8 mouse cellular contexts compared by ENCODE assay signal in the genomic region with DNA sequence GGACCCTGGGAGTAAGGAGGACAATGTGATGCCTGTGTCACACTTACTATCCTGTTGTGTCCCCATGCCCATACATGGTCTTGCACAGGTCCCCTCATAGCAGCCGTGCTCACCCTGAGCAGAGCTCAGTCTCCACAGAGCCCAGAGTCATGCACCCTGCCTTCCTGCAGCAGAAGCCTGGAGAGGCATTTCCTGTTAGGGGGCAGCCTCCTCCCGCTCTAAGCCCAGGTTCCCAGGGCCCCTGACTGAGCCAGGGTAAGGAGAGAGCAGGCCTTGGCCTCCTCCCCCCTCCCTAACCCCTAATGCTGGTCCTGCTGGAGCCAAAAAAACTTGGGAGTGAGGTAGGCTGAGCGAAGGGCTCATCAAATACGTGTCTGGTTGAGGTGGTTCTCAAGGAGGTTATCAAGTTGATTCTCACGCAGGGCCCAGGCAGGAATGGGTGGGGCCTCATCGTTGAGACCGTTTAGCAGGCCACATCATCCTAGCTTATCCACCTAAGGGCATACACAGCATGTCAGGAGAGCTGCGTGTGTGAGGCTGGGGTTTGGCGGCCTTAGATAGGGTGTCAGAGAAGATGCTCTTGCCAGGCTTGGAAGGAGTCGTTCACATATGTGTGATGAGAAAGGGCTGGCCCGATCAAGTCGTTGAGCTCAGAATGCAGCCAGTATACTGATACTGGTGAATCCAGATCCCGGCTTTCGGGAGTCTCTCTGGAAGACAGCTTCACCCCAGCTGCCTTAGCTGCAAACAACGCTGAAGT. TPM values are rescaled to one million over a fixed set of nuclear protein-coding genes. Genes with fewer than 3 reads are reported as not detected.
DNase-seq lines count a peak whose midpoint lies in the region; ATAC-seq and TF ChIP-seq lines count a peak whose summit lies in the region.

No protein-coding gene starts in this region.

- H3K27ac ChIP-seq in forebrain, embryonic 16.5 days (ENCODE audit: low read length), result 0 out of 2 replicates have a peak overlapping the region, but pooled peaks have one; percentile 8
- peak overlapping the region; percentile 46; the same call in 1 of the 2 replicates for H3K27ac ChIP-seq in liver, adult 2 months (replicated peaks; ENCODE audit: insufficient read depth, low read depth, low read length)
- peak overlapping the region; percentile 93 for H3K27ac ChIP-seq in stomach, postnatal 0 days (replicated peaks)

- intact Hi-C loops in gastrocnemius, postnatal 14 days (cut with DNase I; ENCODE audit: low total_unique reads), result no loop called here

- ATAC-seq in forebrain, embryonic 16.5 days, result no peak
- ATAC-seq in stomach, postnatal 0 days (ENCODE audit: low FRiP score, low TSS enrichment), result peak; percentile 3; the same call in 1 of the 2 replicates

- H3K4me3 ChIP-seq in forebrain, embryonic 16.5 days (replicated peaks; ENCODE audit: low read length), result peak overlapping the region; percentile 45
- no peak overlapping the region for H3K4me3 ChIP-seq in liver, adult 2 months (ENCODE audit: insufficient read depth, low read depth, low read length)
- peak overlapping the region; percentile 60 for H3K4me3 ChIP-seq in stomach, postnatal 0 days (ENCODE audit: low read depth, low read length)

- DNase-seq in 3T3-L1 (ENCODE audit: low read depth, low spot score) (peak; percentile 81), MEL-GATA-1-ER (ENCODE audit: extremely low read depth, low read depth) (peak; percentile 66)
- no peak for DNase-seq in liver, adult 2 months (ENCODE audit: extremely low read depth, low read depth, low spot score)
- DNase-seq in stomach, postnatal 0 days (ENCODE audit: low spot score), result no peak
- no peak for DNase-seq in frontal cortex, postnatal 36 days (ENCODE audit: low spot score in 2 of 2)
- DNase-seq in gastrocnemius, postnatal 14 days, result no peak
- no peak for DNase-seq in right cerebral cortex, postnatal 10 days (ENCODE audit: low spot score in 2 of 2)

- TF ChIP-seq EP300 in stomach, postnatal 0 days (optimal IDR thresholded peaks at IDR 0.05), result no peak

- peak overlapping the region; percentile 52 for H3K9ac ChIP-seq in forebrain, embryonic 16.5 days (replicated peaks; ENCODE audit: low read depth, low read length)
- H3K9ac ChIP-seq in liver, adult 2 months (ENCODE audit: low read depth, low read length), result no peak overlapping the region
- H3K9ac ChIP-seq in stomach, postnatal 0 days (ENCODE audit: low read length), result peak overlapping the region; percentile 41

- no peak for TF ChIP-seq CTCF in liver, adult 2 months (IDR thresholded peaks at IDR 0.05; ENCODE audit: low read depth, low read length)
- TF ChIP-seq CTCF in stomach, postnatal 0 days (IDR thresholded peaks at IDR 0.05; ENCODE audit: low read depth), result no peak

- H3K27me3 ChIP-seq in forebrain, embryonic 16.5 days (replicated peaks; ENCODE audit: control insufficient read depth, insufficient read depth, low read length), result peaks cover 6% of the 10 kb centered on the region; the same call in 1 of the 2 replicates
- H3K27me3 ChIP-seq in liver, adult 2 months (ENCODE audit: control insufficient read depth, insufficient read depth, low read length), result peaks cover 12% of the 10 kb centered on the region
- no peaks in the 10 kb centered on the region; the same call in 1 of the 2 replicates for H3K27me3 ChIP-seq in stomach, postnatal 0 days (ENCODE audit: control insufficient read depth, insufficient read depth, low read length)

- WGBS in forebrain, embryonic 16.5 days, result 10% methylated on average over 15 of the region's 15 CpGs
- 19% methylated on average over 15 of the region's 15 CpGs for WGBS in liver, adult 2 months
- WGBS in stomach, postnatal 0 days, result 4% methylated on average over 15 of the region's 15 CpGs

- no peaks in the 10 kb centered on the region for H3K36me3 ChIP-seq in forebrain, embryonic 16.5 days (ENCODE audit: control insufficient read depth, insufficient read depth)
- H3K36me3 ChIP-seq in liver, adult 2 months (ENCODE audit: control insufficient read depth, insufficient read depth, low read length), result no peaks in the 10 kb centered on the region
- H3K36me3 ChIP-seq in stomach, postnatal 0 days (ENCODE audit: control insufficient read depth, insufficient read depth, low read length), result no peaks in the 10 kb centered on the region

- H3K79me2 ChIP-seq in liver, adult 2 months (ENCODE audit: control insufficient read depth, insufficient read depth, low read length), result no peaks in the 10 kb centered on the region

- peak overlapping the region; percentile 84 for H3K4me2 ChIP-seq in forebrain, embryonic 16.5 days (ENCODE audit: low read length)
- H3K4me2 ChIP-seq in stomach, postnatal 0 days (replicated peaks; ENCODE audit: low read depth), result peak overlapping the region; percentile 73

- H3K4me1 ChIP-seq in forebrain, embryonic 16.5 days (replicated peaks; ENCODE audit: control insufficient read depth, insufficient read depth, low read length), result peaks cover 29% of the 10 kb centered on the region
- peaks cover 5% of the 10 kb centered on the region; the same call in 1 of the 2 replicates for H3K4me1 ChIP-seq in liver, adult 2 months (ENCODE audit: control insufficient read depth, insufficient read depth, low read length)
- H3K4me1 ChIP-seq in stomach, postnatal 0 days (replicated peaks; ENCODE audit: control insufficient read depth, insufficient read depth), result peaks cover 9% of the 10 kb centered on the region; the same call in 1 of the 2 replicates

- TF ChIP-seq POLR2A in liver, adult 2 months (IDR thresholded peaks at IDR 0.05; ENCODE audit: extremely low read depth, insufficient read depth, low read length), result no peak

- no peaks in the 10 kb centered on the region for H3K9me3 ChIP-seq in forebrain, embryonic 16.5 days (ENCODE audit: control insufficient read depth, low read length)
- H3K9me3 ChIP-seq in stomach, postnatal 0 days (ENCODE audit: control insufficient read depth, low read length), result no peaks in the 10 kb centered on the region

RNA-seq across cellular contexts. Expression of gene Cd248, which starts 0.7 kb away (rescaled TPM):
- polyA plus RNA-seq in forebrain, embryonic 16.5 days (2015; fragmentation: Nextera tagmentation; extraction: Ambion mirVana), result 11.9 and 14.3 TPM in 2 replicates
- 0.18 and 0.54 TPM in 2 replicates for total RNA-seq in liver, adult 2 months (2014; rRNA removed)
- 0.57 and 0.98 TPM in 2 replicates for polyA plus RNA-seq in liver, adult 2 months (2012; rRNA removed)
- polyA plus RNA-seq in stomach, postnatal 0 days (2015; fragmentation: Nextera tagmentation; extraction: Ambion mirVana), result 31.6 and 39.5 TPM in 2 replicates
- total RNA-seq in gastrocnemius, postnatal 14 days (2021), result 10 to 100 TPM; 23.8 to 43.2 TPM

RNA-seq across cellular contexts. Expression of gene Rin1, which starts 16.9 kb away (rescaled TPM):
- polyA plus RNA-seq in forebrain, embryonic 16.5 days (2015; fragmentation: Nextera tagmentation; extraction: Ambion mirVana), result 1.3 and 1.9 TPM in 2 replicates
- total RNA-seq in liver, adult 2 months (2014; rRNA removed), result 0.09 and 0.20 TPM in 2 replicates
- polyA plus RNA-seq in liver, adult 2 months (2012; rRNA removed), result 0.40 and 0.78 TPM in 2 replicates
- 2.6 TPM in 2 replicates for polyA plus RNA-seq in stomach, postnatal 0 days (2015; fragmentation: Nextera tagmentation; extraction: Ambion mirVana)
- 1 to 10 TPM in 1 of 2 experiments, under 1 TPM in 1; 0.55 to 1.1 TPM for total RNA-seq in gastrocnemius, postnatal 14 days (2021)

RNA-seq across cellular contexts. Expression of gene Tmem151a, which starts 18.1 kb away (rescaled TPM):
- polyA plus RNA-seq in forebrain, embryonic 16.5 days (2015; fragmentation: Nextera tagmentation; extraction: Ambion mirVana), result 8.0 and 15.8 TPM in 2 replicates
- under 0.01 TPM in 2 replicates for total RNA-seq in liver, adult 2 months (2014; rRNA removed)
- 0.24 and 0.26 TPM in 2 replicates for polyA plus RNA-seq in liver, adult 2 months (2012; rRNA removed)
- 10.4 and 11.4 TPM in 2 replicates for polyA plus RNA-seq in stomach, postnatal 0 days (2015; fragmentation: Nextera tagmentation; extraction: Ambion mirVana)
- total RNA-seq in gastrocnemius, postnatal 14 days (2021), result under 1 TPM; 0.16 to 0.69 TPM

RNA-seq across cellular contexts. Expression of gene Yif1a, which starts 21.1 kb away (rescaled TPM):
- polyA plus RNA-seq in forebrain, embryonic 16.5 days (2015; fragmentation: Nextera tagmentation; extraction: Ambion mirVana), result 54.0 and 56.0 TPM in 2 replicates
- total RNA-seq in liver, adult 2 months (2014; rRNA removed), result 79.3 and 85.7 TPM in 2 replicates
- polyA plus RNA-seq in liver, adult 2 months (2012; rRNA removed), result 188 and 215 TPM in 2 replicates
- 128 and 131 TPM in 2 replicates for polyA plus RNA-seq in stomach, postnatal 0 days (2015; fragmentation: Nextera tagmentation; extraction: Ambion mirVana)
- total RNA-seq in gastrocnemius, postnatal 14 days (2021), result 10 to 100 TPM; 43.8 to 47.3 TPM

RNA-seq across cellular contexts. Expression of gene Brms1, which starts 26.1 kb away (rescaled TPM):
- 50.2 and 51.2 TPM in 2 replicates for polyA plus RNA-seq in forebrain, embryonic 16.5 days (2015; fragmentation: Nextera tagmentation; extraction: Ambion mirVana)
- total RNA-seq in liver, adult 2 months (2014; rRNA removed), result 13.2 and 13.8 TPM in 2 replicates
- polyA plus RNA-seq in liver, adult 2 months (2012; rRNA removed), result 22.6 TPM in 2 replicates
- 42.3 and 45.6 TPM in 2 replicates for polyA plus RNA-seq in stomach, postnatal 0 days (2015; fragmentation: Nextera tagmentation; extraction: Ambion mirVana)
- total RNA-seq in gastrocnemius, postnatal 14 days (2021), result 10 to 100 TPM; 11.1 to 11.3 TPM

Comparison
In these comparisons a context has a peak if more than half of its experiments do, and no peak if none do; other contexts are left out.
1. DNase-seq: peak in 3T3-L1 (single experiment) and MEL-GATA-1-ER (single experiment); none in liver, adult 2 months (single experiment), stomach, postnatal 0 days (single experiment), frontal cortex, postnatal 36 days (0 of 2), gastrocnemius, postnatal 14 days (single experiment) and right cerebral cortex, postnatal 10 days (0 of 2).
2. H3K27ac ChIP-seq: peak in every context shown above with its lines; median percentile 93 in stomach, postnatal 0 days; 46 in liver, adult 2 months; 8 in forebrain, embryonic 16.5 days.